Mouse (Mus musculus) CD4-positive naive resting alpha-beta T cell, adult 76 days (primary cell): Measurements from ENCODE around the gene Hexdc. TPM values are rescaled to one million over a fixed set of nuclear protein-coding genes. Genes with fewer than 3 reads are reported as not detected.

ENCODE experiments used
- total RNA-seq: library from RNA; stranded (reverse); gene quantifications from one replicate; pipeline ENCODE4 v1.2.4, GENCODE M21; 2023

Gene Hexdc
- 10.1 TPM for total RNA-seq

GRCm38 (mm10) chr11:121204161-121205006, at the start of gene Hexdc, which contains the start of gene Ogfod3:
Hexdc (plus strand) TSS chr11:121204433.
Ogfod3 (minus strand) TSS chr11:121204711.

GRCm38 (mm10) chr11:121159971-121160370, 44.3 kb upstream of the Hexdc start, which contains the start of gene Uts2r:
Uts2r (plus strand) TSS chr11:121160271.

GRCm38 (mm10) chr11:121229018-121229439, 24.8 kb downstream of the Hexdc start, which contains the start of gene Cybc1:
Cybc1 (minus strand) TSS chr11:121229322.

GRCm38 (mm10) chr11:121236564-121237344, 32.5 kb downstream of the Hexdc start, which contains the start of gene Narf:
Narf (plus strand) TSS chr11:121237253.

GRCm38 (mm10) chr11:121259160-121260100, 55.2 kb downstream of the Hexdc start, which contains the start of gene Foxk2:
Foxk2 (plus strand) TSS chr11:121259990.

Other genes with a start within 250 kb of the Hexdc start
- 153 TPM for gene Csnk1d, start 213.1 kb upstream of the Hexdc start, total RNA-seq
- 85.4 TPM for gene Cd7, start 165.0 kb upstream of the Hexdc start, total RNA-seq
- gene Sectm1b, start 140.9 kb upstream of the Hexdc start, total RNA-seq = not detected
- not detected for gene Sectm1a, start 123.2 kb upstream of the Hexdc start, total RNA-seq
- not detected for gene Tex19.2, start 85.8 kb upstream of the Hexdc start, total RNA-seq
- gene Tex19.1, start 58.3 kb upstream of the Hexdc start, total RNA-seq = not detected
- gene Uts2r, start 44.2 kb upstream of the Hexdc start, total RNA-seq = not detected
- 6.1 TPM for gene Ogfod3, start 278 bp downstream of the Hexdc start, total RNA-seq
- 44.8 TPM for gene Cybc1, start 24.9 kb downstream of the Hexdc start, total RNA-seq
- 26.6 TPM for gene Narf, start 32.8 kb downstream of the Hexdc start, total RNA-seq
- 31.3 TPM for gene Foxk2, start 55.6 kb downstream of the Hexdc start, total RNA-seq
- gene Wdr45b, start 150.0 kb downstream of the Hexdc start, total RNA-seq = 69.8 TPM
- not detected for gene Rab40b, start 183.8 kb downstream of the Hexdc start, total RNA-seq
- gene Fn3krp, start 217.0 kb downstream of the Hexdc start, total RNA-seq = 6.0 TPM
- 0.47 TPM for gene Fn3k, start 230.5 kb downstream of the Hexdc start, total RNA-seq
- gene Tbcd, start 247.5 kb downstream of the Hexdc start, total RNA-seq = 44.8 TPM